Mouse (Mus musculus): ENCODE results near the gene Irf2.

Gene Irf2

DNA sequence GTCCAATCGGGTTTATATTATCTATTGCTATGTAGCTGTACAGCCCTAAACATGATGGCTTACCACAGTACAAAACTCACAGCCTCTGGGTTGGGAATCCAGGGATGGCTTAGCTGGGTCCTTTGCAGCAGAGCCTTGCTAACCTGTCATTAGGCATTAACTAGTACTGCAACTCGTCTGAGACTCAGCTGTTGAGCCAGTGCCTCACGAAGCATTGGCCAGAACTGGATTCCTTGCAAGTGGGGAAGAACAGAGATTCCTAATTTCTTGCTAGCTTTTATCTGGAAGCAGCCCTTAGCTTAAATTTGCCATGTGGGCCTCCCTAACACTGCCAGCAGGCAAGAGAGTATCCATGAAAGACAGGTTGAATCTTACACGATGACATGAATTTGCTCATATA, 104.3 kb downstream of the Irf2 start:
- no peak for DNase-seq (ENCODE audit: low spot score in 2 of 2)

- no peak for DNase-seq (ENCODE audit: low spot score in 2 of 2)
Observed at GRCm38 (mm10) chr8:46844371-46844973, 104.9 kb downstream of the Irf2 start.

DNA sequence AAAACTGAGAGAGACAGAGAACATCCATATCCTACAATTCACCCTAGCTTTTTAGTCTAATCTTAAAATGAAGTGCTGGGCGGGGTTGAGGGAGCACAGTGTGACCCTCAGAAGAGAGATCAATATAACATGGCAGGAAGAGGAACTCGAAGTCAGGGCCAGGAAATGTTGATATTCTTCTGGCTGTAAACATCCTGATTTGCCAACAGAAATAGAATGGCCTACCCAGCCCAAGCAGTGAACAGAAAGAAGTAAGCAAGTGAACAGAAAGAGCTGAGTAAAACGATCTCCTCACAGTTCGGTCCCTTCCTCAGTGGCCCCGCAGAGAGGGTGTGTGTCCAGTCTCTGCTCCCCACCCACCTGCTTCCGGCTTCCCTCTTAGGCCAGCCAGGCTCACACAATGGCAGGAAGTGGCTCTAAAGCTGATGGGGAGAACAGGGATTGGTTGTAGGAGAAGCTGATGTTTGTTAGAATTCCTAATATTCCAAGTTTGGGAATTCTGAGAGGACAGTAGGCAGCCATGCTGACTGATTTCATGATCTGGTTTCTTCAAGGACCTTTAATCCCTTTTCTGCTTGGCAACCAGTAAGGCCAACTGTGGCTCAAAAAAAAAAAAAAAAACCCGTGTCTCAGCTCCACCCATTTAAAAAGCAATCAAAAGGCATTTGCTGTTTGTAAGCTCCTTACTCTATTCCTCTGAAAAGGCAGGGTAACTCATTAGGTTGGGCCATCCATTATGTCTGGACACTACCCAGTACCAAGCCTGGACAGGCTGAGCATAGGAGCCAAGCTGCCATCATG, 105.6 kb downstream of the Irf2 start:
- DNase-seq (ENCODE audit: low spot score in 2 of 2): peak in 1 of 2 experiments; percentile 17

DNA sequence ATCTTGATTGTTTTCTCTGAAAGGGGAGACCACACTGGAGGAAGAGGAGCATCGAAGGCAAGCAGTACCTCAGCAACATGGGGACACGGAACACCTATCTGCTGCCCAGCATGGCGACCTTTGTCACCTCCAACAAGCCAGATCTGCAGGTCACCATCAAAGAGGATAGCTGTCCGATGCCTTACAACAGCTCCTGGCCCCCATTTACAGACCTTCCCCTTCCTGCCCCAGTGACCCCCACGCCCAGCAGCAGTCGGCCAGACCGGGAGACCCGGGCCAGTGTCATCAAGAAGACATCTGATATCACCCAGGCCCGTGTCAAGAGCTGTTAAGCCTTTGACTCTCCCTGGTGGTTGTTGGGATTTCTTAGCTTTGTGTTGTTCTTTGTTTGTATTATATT, 106.4 kb downstream of the Irf2 start:
- DNase-seq (ENCODE audit: low spot score in 2 of 2): no peak

- no peak for DNase-seq (ENCODE audit: low spot score in 2 of 2)
Observed at GRCm38 (mm10) chr8:46846893-46847292, 107.4 kb downstream of the Irf2 start.

- no peak for DNase-seq (ENCODE audit: low spot score in 2 of 2)
Observed at GRCm38 (mm10) chr8:46848011-46848641, 108.6 kb downstream of the Irf2 start.

- no peak for DNase-seq (ENCODE audit: low spot score in 2 of 2)
Observed at GRCm38 (mm10) chr8:46848931-46849330, 109.4 kb downstream of the Irf2 start.

DNA sequence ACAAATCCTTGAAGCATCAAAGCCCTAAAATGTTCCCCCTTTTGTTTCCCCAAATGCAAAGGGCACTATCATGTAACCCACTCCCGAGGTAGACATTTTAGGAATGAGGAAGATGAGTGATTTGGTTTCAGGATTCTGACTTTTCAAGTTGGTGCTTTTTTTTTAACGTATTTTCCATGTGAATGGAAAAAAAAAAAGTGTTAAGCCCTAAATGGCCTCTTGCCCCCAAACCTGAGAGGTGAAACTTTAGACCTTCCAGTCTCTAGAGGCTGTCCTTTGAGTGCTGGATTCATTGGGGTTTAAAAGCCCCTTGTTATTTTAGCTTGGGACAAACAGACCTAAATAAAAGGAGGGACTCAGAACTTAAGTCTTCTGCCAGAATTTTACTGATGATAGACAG, 109.9 kb downstream of the Irf2 start:
- DNase-seq (ENCODE audit: low spot score in 2 of 2): no peak

DNA sequence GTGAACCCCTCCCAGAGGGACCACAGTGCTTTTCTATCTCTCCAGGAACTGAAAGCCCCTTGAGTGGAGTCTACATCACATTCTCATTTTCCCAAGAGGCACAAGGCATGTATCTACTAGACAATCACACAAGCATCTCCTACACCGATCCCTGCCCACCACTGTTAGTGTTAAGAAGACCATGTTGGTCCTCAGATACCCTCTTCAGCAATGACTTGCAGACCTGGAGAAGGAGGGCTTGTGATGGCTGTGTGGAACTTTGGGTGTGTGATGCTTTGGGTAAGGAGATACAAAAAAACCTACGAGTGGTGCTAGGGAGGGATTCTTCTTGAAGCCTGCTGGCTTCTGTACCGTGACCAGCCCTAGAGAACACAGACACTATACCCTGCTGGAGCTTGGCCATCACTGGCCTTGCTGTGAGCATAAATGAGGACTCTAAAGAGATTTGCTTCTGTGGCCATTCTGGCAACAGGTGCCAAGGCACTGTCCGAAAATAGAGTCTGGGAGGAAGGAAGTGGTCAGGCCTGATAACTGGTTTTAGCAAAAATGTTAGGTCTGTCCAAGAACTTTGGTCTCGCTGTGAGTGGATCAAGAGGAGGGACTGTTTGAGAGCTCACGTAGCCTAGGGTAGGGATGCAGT, 110.8 kb downstream of the Irf2 start:
- no peak for DNase-seq (ENCODE audit: low spot score in 2 of 2)

DNA sequence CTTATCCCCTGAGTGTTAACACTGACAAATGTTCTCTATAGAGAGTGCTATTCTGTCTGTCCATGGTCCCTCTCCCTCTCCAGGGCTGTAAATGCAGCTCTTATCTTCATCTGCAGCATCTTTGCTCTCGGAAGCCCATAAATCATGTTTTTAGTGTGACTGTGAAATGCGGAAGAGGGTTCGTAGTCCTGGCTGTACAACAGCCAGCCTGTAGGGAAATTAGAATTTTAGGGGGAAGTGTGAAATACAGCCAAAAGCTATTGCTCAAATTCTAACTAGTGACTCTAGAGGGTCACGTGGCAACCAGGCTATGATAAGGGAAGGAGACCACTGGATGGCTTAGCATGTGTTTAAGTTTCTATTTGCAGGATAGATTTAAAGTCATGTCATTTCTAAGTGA, 112.0 kb downstream of the Irf2 start:
- no peak for DNase-seq (ENCODE audit: low spot score in 2 of 2)

- DNase-seq (ENCODE audit: low spot score in 2 of 2): no peak
Observed at GRCm38 (mm10) chr8:46852377-46852776, 112.8 kb downstream of the Irf2 start.

GRCm38 (mm10) chr8:46859164-46859846, 119.8 kb downstream of the Irf2 start:
- DNase-seq (ENCODE audit: low spot score in 2 of 2): no peak

GRCm38 (mm10) chr8:46859847-46860167, 120.3 kb downstream of the Irf2 start:
- DNase-seq (ENCODE audit: low spot score in 2 of 2): no peak

DNA sequence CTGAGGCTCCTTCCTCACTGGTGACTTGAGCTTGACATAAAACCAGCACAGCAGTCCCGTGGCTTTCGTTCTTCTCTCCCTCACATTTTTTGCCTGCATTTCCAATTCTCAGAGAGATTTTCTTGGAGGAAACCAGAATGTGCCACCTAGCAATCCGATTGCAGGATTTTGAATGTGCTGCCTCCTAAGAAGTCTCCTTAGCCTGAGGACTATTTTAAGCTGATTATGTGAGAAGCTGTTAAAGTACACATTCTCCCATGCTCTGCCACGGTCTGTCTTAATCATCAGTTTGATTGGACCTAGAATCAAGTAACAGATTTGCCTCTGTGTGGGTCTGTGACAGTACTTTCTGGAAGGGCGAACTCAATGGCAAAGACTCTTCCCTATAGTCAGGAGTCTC, 123.0 kb downstream of the Irf2 start:
- DNase-seq (ENCODE audit: low spot score in 2 of 2): no peak

- no peak for DNase-seq (ENCODE audit: low spot score in 2 of 2)
Observed at GRCm38 (mm10) chr8:46865428-46865827, 125.9 kb downstream of the Irf2 start.

DNA sequence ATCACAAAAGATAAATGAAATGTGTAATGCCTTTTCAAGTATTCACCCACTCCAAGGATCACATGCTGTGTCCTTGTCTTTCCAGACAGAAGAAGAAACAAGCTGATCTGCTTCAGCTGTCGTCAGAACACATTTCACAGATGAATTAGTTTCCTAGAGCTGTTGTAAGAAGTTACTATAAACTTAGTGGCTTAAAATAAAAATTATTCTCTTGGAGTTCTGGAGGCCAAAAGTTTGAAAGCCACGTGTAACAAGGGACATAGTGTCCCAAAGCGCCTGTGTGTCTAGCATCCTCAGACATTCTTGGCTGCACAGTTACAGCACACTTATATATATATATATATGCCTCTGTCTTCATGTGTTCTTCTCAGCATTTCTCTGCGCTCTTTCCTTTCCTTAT, 127.9 kb downstream of the Irf2 start:
- no peak for DNase-seq (ENCODE audit: low spot score in 2 of 2)

- DNase-seq (ENCODE audit: low spot score in 2 of 2): no peak
Observed at GRCm38 (mm10) chr8:46868346-46869065, 129.0 kb downstream of the Irf2 start.

DNA sequence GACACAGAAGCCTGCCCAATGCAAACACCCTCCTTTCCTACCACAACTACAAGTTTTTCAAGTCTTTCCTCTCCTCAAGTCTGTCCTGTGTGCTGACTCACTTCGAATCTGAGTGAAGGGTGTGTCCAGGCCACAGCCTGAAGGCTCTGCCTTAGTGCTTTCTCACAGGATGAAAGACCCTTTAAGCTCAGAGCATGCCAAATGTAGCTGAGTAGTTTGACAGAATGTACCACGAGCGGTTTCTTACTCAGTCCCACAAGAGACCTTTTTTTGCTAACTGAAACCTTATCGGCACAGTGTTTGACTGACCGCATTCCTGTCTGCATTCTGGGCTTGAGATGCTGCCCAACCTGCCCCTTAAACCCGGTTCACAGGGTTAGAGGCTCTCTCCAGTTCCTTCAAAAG, 130.0 kb downstream of the Irf2 start:
- DNase-seq (ENCODE audit: low spot score in 2 of 2): no peak

- DNase-seq (ENCODE audit: low spot score in 2 of 2): no peak
Observed at GRCm38 (mm10) chr8:46871086-46871485, 131.6 kb downstream of the Irf2 start.

DNA sequence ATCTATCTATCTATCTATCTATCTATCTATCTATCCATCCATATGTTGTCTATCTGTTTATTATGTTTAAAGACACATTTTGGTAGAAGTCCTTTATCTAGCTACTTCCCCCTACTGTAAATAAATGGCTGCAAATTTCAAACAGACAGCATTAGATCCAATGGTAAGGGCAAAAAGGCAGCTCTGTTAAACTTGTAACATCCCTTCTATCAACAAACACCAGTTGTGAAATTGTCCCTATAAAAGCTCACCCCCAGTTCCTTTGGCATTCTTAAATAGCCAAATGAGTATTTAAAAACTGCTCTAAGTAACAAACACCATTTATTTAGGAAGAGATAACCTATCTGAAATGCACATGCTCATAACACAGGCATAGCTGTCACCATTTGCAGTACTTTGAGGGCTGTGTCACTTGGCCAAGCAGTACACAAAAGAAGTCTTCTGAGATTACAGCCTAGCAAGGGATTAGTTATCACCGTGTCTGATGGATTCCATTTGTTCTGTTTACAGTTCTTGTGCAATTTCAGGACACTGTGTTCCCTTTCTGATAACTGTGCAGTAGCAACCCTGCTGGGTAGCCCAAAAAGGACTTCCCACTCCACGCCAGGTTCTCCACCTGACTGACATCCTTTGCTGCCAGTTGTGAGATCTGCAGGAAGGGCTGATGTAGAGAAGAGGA, 136.2 kb downstream of the Irf2 start:
- no peak for DNase-seq (ENCODE audit: low spot score in 2 of 2)

- DNase-seq (ENCODE audit: low spot score in 2 of 2): no peak
Observed at GRCm38 (mm10) chr8:46881348-46881747, 141.8 kb downstream of the Irf2 start.
